Mouse (Mus musculus): ENCODE results near the gene Samd13.

The Samd13 gene

DNA sequence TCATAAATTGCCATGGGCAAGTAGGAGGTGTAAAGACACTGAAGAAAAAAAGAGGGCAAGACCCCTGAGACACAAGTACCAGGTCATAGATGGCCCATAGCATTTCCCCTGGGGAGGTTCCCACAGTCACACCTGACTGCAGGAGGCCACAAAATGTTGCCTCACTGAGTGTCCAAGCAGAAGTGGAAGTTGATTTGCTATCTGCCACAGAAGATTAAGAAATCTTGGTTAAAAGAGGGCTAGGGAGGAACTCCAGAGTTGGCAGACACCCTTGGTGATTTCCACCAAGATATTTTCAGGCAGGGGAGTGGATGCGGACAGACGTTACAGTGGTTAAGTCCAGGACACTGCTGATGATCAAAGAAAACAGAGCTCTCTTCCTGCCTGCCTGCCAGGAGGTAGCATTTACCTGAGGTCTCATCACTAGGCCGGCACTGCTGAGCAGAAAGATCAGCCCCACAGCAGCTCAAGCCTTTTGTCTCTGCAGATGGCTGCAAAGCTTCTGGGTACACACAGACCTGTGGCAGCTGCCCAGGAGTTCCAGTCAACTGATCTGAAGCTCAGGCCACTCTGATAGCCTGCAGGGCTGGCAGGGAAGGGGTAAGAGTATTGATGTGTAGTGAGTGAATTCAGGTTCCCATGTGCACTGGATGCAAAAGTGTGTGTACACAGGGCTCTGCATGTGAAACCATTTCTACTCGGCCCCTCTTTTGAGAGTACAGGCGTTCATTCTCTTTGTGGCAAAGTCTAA, 68.7 kb downstream of the Samd13 start:
- DNase-seq (ENCODE audit: low spot score in 2 of 2): no peak

DNA sequence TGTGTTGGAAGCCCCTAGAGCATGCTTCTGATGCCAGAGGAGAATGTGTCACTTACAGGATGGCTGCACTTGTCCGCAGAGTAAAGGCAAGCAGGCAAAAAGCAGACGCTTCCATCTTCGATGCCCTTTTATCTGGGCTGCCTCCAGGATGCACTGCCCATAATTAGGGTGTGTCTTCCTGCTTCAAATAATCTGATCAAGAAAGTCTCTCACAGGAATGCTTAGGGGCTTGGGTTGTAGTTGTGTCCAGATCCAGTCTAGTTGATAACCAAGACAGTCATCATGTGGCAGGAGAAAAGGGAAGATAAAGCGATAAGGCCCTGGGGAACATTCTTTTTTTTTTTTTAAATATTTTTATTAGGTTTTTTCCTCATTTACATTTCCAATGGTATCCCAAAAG, 69.9 kb downstream of the Samd13 start, which contains the start of gene Dnase2b:
Gene Dnase2b, minus strand, starts transcription at position 101 of the 400 bp plus-strand sequence.
- no peak for DNase-seq (ENCODE audit: low spot score in 2 of 2)

DNA sequence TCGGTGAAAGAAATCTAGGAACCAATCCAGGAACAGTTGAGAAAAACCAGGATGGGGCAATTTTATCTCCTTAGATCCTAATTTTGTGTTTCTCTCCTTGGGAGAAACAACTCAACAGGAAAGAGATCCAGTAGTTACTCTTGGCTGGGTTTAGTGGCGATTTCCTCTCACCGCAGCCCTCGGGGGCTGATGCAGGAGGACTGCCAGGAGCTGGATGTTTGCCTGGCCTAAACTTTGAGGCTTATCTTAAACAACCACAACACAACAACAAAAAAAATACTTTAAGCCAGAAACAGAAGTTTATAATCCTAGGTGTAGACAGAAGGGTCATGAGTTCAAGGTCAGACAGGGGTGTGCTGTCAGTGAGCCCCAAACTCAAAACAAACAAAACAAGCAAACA, 73.6 kb downstream of the Samd13 start:
- peak; percentile 19 to 35 for DNase-seq (ENCODE audit: low spot score in 2 of 2)

DNA sequence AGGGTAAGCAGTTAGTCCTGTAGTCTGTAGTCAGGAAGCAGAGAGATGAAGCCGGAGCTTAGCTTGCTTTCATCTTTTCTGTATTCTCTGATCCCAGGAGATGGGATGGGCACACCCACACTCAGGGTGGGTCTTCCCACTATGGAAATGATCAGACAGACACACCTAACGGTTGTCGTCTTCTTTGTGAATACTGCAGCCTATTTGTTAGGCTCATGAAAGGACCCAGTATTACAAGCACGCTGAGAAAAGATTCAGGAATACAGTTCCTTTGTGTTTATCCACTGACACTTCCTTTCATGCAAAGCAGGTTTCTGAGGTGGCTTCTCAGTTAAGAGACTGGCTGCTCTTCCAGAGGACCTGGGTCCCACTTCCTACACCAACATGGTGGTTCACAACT, 74.1 kb downstream of the Samd13 start:
- DNase-seq (ENCODE audit: low spot score in 2 of 2): no peak

DNA sequence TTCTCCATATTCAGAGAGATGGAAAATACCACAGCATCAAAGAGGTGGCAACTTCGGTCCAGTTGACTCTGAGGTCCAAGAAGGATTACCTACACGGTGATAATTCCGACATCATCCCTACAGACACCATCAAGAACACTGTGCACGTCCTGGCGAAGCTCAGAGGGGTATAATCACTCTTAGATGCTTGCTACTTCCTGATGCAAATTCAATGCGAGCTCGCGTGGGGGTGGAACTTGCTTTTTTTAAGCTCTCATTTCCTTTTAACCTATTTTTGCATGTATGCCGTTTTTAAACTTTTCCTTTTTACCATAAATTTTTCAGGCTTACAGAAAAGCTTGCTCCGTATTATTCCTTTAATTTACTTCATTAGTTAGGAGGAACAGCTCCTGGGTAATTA, 75.1 kb downstream of the Samd13 start:
- DNase-seq (ENCODE audit: low spot score in 2 of 2): no peak

DNA sequence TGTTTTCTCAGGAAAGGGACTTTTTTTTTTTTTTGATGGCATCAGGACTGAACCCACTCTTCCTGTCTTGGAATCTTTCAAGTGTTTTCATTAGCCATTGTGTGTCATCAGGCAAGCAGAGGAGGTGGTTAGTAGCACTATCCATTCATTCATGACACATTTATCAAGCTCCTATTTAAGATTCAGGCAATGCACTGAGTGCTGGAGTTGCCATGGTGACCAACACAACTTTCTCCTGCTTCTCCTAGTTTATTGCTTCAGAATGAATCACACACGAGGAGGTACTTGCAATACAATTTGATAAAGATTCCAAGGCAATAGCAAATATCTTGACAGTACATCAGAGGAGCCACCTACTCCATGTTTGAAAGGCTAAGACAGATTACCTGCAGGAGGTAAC, 78.0 kb downstream of the Samd13 start:
- DNase-seq (ENCODE audit: low spot score in 2 of 2): no peak

DNA sequence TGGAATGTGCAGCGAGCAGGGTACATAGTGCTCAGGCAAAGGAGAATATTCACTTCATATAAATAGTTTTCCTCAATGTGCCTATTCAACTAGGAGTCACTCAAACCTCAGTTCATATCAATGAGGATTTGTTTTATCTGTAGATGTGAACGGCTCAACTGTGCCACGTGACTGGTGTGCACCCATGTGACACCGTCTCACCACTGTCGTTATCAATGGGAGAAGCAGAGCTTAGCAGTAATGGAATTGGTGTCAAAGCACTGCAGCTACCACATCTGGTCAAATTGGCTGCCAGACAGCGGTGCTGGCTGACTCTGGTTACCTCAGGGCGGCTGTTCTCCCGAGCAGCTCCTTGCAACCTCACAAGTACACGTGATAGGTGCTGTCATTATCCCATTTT, 80.7 kb downstream of the Samd13 start:
- DNase-seq (ENCODE audit: low spot score in 2 of 2): no peak

DNA sequence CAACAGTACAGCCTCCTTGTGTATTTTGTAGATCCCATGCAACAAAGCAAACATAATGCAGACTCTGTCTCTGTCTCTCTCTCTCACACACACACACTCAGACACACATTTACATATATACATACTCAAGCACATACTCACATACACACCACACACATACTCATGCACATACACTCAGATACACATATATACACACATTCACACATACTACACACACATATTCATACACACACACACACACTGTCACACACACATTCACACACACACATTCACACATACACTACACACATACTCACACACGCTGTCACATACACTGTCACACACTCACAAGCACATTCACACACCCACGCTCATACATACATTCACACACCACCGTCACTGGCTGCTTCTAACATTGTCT, 82.9 kb downstream of the Samd13 start:
- DNase-seq (ENCODE audit: low spot score in 2 of 2): no peak

DNA sequence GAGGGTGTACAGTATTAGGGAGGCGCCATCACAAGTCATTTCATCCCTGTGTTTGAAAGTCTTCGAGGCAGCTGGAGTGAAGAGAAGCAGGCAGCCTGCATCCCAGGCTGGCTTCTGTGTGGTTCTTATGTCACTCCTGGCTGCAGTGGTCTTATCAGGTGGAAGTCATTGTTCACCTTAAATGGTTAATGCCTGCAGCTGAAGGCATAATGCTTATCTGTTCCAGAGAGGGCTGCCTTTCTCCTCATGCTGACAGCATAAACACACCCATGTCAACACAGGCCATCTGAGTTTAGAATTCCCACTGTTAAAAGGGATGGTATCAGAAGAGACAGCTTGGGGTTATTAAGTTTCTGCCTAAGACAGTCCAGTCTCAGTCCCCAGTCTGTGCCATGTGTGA, 84.2 kb downstream of the Samd13 start:
- no peak for DNase-seq (ENCODE audit: low spot score in 2 of 2)

DNA sequence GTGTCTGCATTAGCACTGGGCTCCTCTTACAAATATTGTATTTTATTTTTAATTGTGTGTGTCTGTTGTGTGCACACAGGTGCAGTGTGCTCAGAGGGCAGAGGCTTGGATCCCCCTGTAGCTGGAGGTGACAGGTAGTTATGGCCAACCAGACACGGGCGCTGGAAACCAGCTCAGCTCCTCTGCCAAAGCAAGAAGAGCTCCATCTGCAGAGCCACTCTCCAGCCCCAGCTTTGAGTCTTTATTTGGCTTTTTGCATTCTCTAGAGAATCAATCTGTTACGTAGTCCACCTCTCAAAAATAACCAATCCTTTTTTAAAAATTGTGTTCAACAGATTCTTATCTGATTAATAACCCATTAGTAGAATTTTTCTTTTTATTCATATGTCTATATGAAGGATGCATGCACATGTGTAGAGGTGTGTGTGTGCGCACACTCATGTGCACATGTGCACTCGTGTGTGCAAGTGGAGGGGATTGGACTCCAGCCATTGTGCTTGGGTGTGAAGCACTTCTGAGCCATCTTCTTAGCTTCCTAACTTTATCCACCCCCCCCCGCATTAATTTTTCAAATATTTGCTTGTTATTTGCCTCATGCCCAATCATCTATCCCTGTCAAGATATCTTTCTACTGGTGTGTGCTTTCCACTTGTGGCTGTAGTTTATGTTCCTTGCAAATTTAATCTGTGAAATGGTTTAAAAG, 86.0 kb downstream of the Samd13 start:
- DNase-seq (ENCODE audit: low spot score in 2 of 2): no peak

DNA sequence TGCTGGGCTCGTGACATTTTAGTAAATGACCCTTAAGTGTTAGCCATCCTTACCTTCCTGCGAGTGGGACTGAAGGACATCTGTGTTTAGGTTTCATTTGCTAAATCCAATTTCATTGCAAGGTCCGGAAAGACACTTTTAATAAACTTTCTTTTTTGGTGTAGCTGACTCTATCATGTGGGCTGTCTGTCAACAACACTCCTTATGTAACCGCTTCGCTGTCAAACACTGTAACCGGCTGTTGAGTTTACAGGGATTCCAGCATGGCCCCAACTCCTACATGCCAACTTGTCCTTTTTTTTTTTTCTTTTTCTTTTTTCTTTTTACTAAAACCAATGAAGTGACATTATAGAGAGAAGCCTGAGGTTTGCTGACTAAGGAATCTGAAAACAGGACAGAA, 87.0 kb downstream of the Samd13 start:
- no peak for DNase-seq (ENCODE audit: low spot score in 2 of 2)

DNA sequence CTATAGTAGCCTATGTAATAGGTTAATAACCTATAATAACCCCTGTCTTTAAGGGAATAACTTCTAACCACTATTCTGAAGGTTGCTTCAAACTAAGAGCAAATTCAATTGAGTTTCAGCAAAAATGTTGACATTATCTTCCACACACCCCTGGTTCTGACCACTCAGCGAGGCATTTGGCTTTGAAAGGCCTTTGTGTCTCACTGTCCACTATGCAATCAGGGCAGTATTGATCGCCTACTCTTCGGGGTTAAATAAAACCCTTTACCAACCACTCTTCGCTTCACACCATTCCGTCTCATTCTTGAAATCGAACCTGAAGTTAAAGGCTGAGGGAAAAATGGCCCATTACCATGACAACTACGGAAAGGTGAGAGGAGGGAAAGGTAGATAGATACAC, 88.5 kb downstream of the Samd13 start:
- no peak for DNase-seq (ENCODE audit: low spot score in 2 of 2)

DNA sequence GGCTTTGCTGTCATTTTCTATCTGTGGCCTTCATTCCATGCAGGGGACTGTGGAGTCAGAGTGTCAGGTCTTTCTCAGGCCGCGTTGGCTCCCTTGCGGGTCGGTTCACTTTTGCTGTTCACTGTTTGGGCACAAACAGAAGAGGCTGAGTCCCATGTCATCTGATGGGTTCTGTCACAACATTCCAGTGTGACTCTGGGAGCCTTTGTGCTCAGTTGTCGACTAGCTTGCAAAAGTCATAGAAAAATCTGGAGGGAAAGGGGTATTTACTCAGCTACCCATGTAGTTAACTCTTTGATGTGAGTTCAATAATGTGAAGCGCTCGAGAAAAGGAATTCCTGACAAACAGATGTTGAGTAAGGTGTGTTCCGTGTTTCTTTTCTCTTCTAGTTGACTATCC, 89.0 kb downstream of the Samd13 start:
- DNase-seq (ENCODE audit: low spot score in 2 of 2): no peak

DNA sequence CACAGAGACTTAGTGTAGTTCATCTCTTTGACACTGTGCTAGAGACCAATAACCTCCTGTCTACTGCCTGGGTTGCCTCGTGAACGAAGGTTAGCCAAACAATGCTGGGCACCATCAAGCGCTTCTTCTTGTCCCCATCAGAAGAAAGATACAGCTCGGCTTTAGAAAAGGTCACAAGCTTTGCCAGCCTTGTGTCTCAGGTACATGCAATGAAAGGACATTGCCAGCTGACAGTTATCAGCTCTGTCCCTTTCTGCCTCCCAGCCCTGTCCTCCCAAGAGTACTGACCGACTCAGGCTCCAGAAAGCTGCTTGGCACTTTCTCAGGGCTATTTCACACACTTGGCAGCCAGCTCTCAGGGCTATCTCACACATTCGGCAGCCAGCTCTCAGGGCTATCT, 90.0 kb downstream of the Samd13 start:
- no peak for DNase-seq (ENCODE audit: low spot score in 2 of 2)
